Mouse (Mus musculus) lung, postnatal 0 days (tissue): ENCODE results near the gene H2-T24. TPM values are rescaled to one million over a fixed set of nuclear protein-coding genes. Genes with fewer than 3 reads are reported as not detected.

Experiments used
- ATAC-seq: fragments of 200-750 bp; cut with Nextera tagmentation; 2 replicates; pipeline ENCODE4 v1.8.0; 2017; ENCODE audit warnings: moderate library complexity
- DNase-seq: peaks from one replicate; pipeline ENCODE4 v3.0.0-alpha.2; 2016; ENCODE audit warnings: low spot score
- H3K27ac ChIP-seq: fragments of 300-500 bp; sonication (generic); 2 replicates; pipeline ENCODE4 v1.5.1; 2014; ENCODE audit warnings: antibody characterized with exemption, mild to moderate bottlenecking, low read length, mixed read lengths
- H3K27me3 ChIP-seq: fragments of 300-500 bp; sonication (generic); replicated peaks from 2 replicates; pipeline ENCODE4 v1.6.1; 2014; ENCODE audit warnings: low read length, mixed read lengths; ENCODE audit not compliant: insufficient read depth
- H3K36me3 ChIP-seq: fragments of 300-500 bp; sonication (generic); 2 replicates; pipeline ENCODE4 v1.6.1; 2014; ENCODE audit warnings: low read length, mixed read lengths; ENCODE audit not compliant: insufficient read depth
- H3K4me1 ChIP-seq: fragments of 300-500 bp; sonication (generic); 2 replicates; pipeline ENCODE4 v1.6.1; 2014; ENCODE audit warnings: antibody characterized with exemption, low read depth, low read length, mixed read lengths; ENCODE audit not compliant: insufficient read depth
- H3K4me2 ChIP-seq: fragments of 300-500 bp; sonication (generic); replicated peaks from 2 replicates; pipeline ENCODE4 v1.6.1; 2014; ENCODE audit warnings: low read depth, mild to moderate bottlenecking, low read length, moderate library complexity, mixed read lengths
- H3K4me3 ChIP-seq: fragments of 300-500 bp; sonication (generic); 2 replicates; pipeline ENCODE4 v1.5.1; 2014; ENCODE audit warnings: low read depth, low read length
- H3K9ac ChIP-seq: fragments of 300-500 bp; sonication (generic); replicated peaks from 2 replicates; pipeline ENCODE4 v1.6.1; 2014; ENCODE audit warnings: low read depth, mild to moderate bottlenecking
- H3K9me3 ChIP-seq: fragments of 300-500 bp; sonication (generic); 2 replicates; pipeline ENCODE4 v1.6.1; 2016; ENCODE audit warnings: low read length, mixed read lengths
- CTCF ChIP-seq: IDR thresholded peaks from 2 replicates; pipeline ENCODE4 v1.5.1; 2016; ENCODE audit warnings: antibody characterized with exemption, mild to moderate bottlenecking
- EP300 ChIP-seq: IDR thresholded peaks from 2 replicates; pipeline ENCODE4 v1.6.1; 2016; ENCODE audit warnings: antibody characterized with exemption, mild to moderate bottlenecking, control low read depth
- WGBS: fragments of 180-500 bp; shearing (Covaris S2); extraction: QIAGEN DNeasy Blood & Tissue Kit; methylation state at CpG from one replicate; pipeline ENCODE4 v1.1.7; 2014; 5-methylcytosine and 5-hydroxymethylcytosine counted together
- polyA plus RNA-seq: library from polyadenylated mRNA; unstranded; fragments of >200 nt; fragmentation: Nextera tagmentation; extraction: Ambion mirVana; gene quantifications from 2 replicates; pipeline ENCODE4 v1.2.1, GENCODE M21; 2015

H2-T24 gene
- polyA plus RNA-seq, 1 experiment from 2014 or later = 2.7 TPM

GRCm38 (mm10) chr17:36003331-36003730, 17.0 kb downstream of the H2-T24 start:
- Histone ChIP-seq H3K9ac (no peak overlapping the region), H3K36me3 (no peaks in the 10 kb centered on the region), H3K4me1 (no peaks in the 10 kb centered on the region), H3K27me3 (no peaks in the 10 kb centered on the region), H3K4me2 (no peak overlapping the region), H3K4me3 (no peak overlapping the region), H3K27ac (no peak overlapping the region), H3K9me3 (no peaks in the 10 kb centered on the region)
- ATAC-seq = no peak
- DNase-seq = no peak
- TF ChIP-seq CTCF = no peak
- TF ChIP-seq EP300 = no peak
- WGBS = 87% methylated on average over 7 of the region's 7 CpGs

GRCm38 (mm10) chr17:36001966-36002365, 18.4 kb downstream of the H2-T24 start:
- no peak overlapping the region for H3K4me2 ChIP-seq
- 91% methylated on average over 6 of the region's 6 CpGs for WGBS
- H3K4me1 ChIP-seq = no peaks in the 10 kb centered on the region
- H3K36me3 ChIP-seq = no peaks in the 10 kb centered on the region
- no peak overlapping the region for H3K9ac ChIP-seq
- H3K27me3 ChIP-seq = no peaks in the 10 kb centered on the region
- H3K9me3 ChIP-seq = no peaks in the 10 kb centered on the region
- ATAC-seq (no peak), DNase-seq (no peak)
- TF ChIP-seq EP300 (no peak), CTCF (no peak)
- no peak overlapping the region for H3K4me3 ChIP-seq
- no peak overlapping the region for H3K27ac ChIP-seq

- Histone ChIP-seq H3K4me3 (no peak overlapping the region), H3K27ac (no peak overlapping the region), H3K4me1 (no peaks in the 10 kb centered on the region), H3K4me2 (no peak overlapping the region), H3K36me3 (no peaks in the 10 kb centered on the region), H3K9ac (no peak overlapping the region), H3K27me3 (no peaks in the 10 kb centered on the region), H3K9me3 (no peaks in the 10 kb centered on the region)
- WGBS = 80% methylated on average over 12 of the region's 12 CpGs
- TF ChIP-seq CTCF (no peak), EP300 (no peak)
- ATAC-seq = no peak
- no peak for DNase-seq
Observed at GRCm38 (mm10) chr17:36001121-36001897, 19.1 kb downstream of the H2-T24 start.

GRCm38 (mm10) chr17:36000349-36000748, 20.0 kb downstream of the H2-T24 start:
- Histone ChIP-seq H3K4me1 (no peaks in the 10 kb centered on the region), H3K4me3 (no peak overlapping the region), H3K9ac (no peak overlapping the region), H3K9me3 (no peaks in the 10 kb centered on the region), H3K4me2 (no peak overlapping the region), H3K27ac (no peak overlapping the region), H3K36me3 (no peaks in the 10 kb centered on the region), H3K27me3 (no peaks in the 10 kb centered on the region)
- TF ChIP-seq CTCF = no peak
- TF ChIP-seq EP300 = no peak
- WGBS = 70% methylated on average over 4 of the region's 4 CpGs
- ATAC-seq = no peak
- peak; percentile 7 for DNase-seq

GRCm38 (mm10) chr17:35999356-35999755, 21.0 kb downstream of the H2-T24 start:
- H3K9me3 ChIP-seq = no peaks in the 10 kb centered on the region
- no peak overlapping the region for H3K9ac ChIP-seq
- TF ChIP-seq CTCF = no peak
- no peak for TF ChIP-seq EP300
- no peaks in the 10 kb centered on the region for H3K36me3 ChIP-seq
- no peak for ATAC-seq
- H3K27me3 ChIP-seq = no peaks in the 10 kb centered on the region
- no peak overlapping the region for H3K4me2 ChIP-seq
- H3K4me1 ChIP-seq = no peaks in the 10 kb centered on the region
- no peak for DNase-seq
- 73% methylated on average over 7 of the region's 7 CpGs for WGBS
- no peak overlapping the region for H3K27ac ChIP-seq
- H3K4me3 ChIP-seq = no peak overlapping the region

- Histone ChIP-seq H3K9me3 (no peaks in the 10 kb centered on the region), H3K4me1 (no peaks in the 10 kb centered on the region), H3K27me3 (no peaks in the 10 kb centered on the region), H3K4me2 (no peak overlapping the region), H3K27ac (no peak overlapping the region), H3K36me3 (no peaks in the 10 kb centered on the region), H3K9ac (no peak overlapping the region), H3K4me3 (no peak overlapping the region)
- WGBS = 76% methylated on average over 6 of the region's 6 CpGs
- ATAC-seq = no peak
- DNase-seq = no peak
- TF ChIP-seq CTCF = no peak
Observed at GRCm38 (mm10) chr17:35998545-35999305, 21.6 kb downstream of the H2-T24 start.
